31 mouse cellular contexts compared by ENCODE assay signal in genomic region chr17:86907092-86907491, GRCm38 (mm10). TPM values are rescaled to one million over a fixed set of nuclear protein-coding genes. Genes with fewer than 3 reads are reported as not detected.
A peak's percentile ranks its signal among the peaks of the same experiment; 100 is the strongest.
DNase-seq lines count a peak whose midpoint lies in the region.
"Had no signal": no experiment of that assay in that cellular context is flagged by ENCODE, and none has a peak within 500 bp of the region (broad histone marks: within the 10 kb centered on the region; RNA-seq: fewer than 3 reads in every experiment).

No protein-coding gene starts in this region.

- H3K27ac ChIP-seq in limb, embryonic 10.5 days: no peak overlapping the region
- H3K27ac ChIP-seq: embryonic facial prominence, embryonic 13.5 days; forebrain, embryonic 13.5 days; hindbrain, embryonic 12.5 days; hindbrain, embryonic 15.5 days had no signal

- no peaks in the 10 kb centered on the region for H3K9me3 ChIP-seq in limb, embryonic 10.5 days (replicated peaks)
- H3K9me3 ChIP-seq: embryonic facial prominence, embryonic 13.5 days; forebrain, embryonic 13.5 days; hindbrain, embryonic 12.5 days; hindbrain, embryonic 15.5 days had no signal

- intact Hi-C loops in left cerebral cortex, postnatal 4 days (cut with DNase I): loop anchor here (2.0 to 5.0 kb wide), 4 partner anchors 340 to 744 kb away; no protein-coding TSS in a partner anchor
- intact Hi-C loops in left cerebral cortex, postnatal 14 days (cut with DNase I): loop anchor here (5.0 to 10.0 kb wide), 5 partner anchors 340 to 745 kb away; no protein-coding TSS in a partner anchor

- peak; percentile 19 to 42 for DNase-seq in cerebellum, postnatal 14 days
- no peak for DNase-seq in cerebellum, postnatal 36 days
- DNase-seq in left cerebral cortex, postnatal 4 days: peak; percentile 24
- DNase-seq in left cerebral cortex, postnatal 14 days (ENCODE audit: low spot score in 2 of 2): no peak
- peak; percentile 15 for DNase-seq in limb, embryonic 10.5 days (ENCODE audit: low spot score)
- no peak for DNase-seq in urinary bladder, postnatal 10 days (ENCODE audit: low spot score)
- DNase-seq: adrenal gland, adult 2 months; adrenal gland, postnatal 36 days; cerebellum, adult 2 months; cerebellum, adult 9-11 months; gastrocnemius, postnatal 25 days; heart, adult 18-20 months had no signal

- peaks cover 31% of the 10 kb centered on the region for H3K4me1 ChIP-seq in limb, embryonic 10.5 days

- WGBS in limb, embryonic 10.5 days: 90% methylated on average over 3 of the region's 3 CpGs

- H3K36me3 ChIP-seq in limb, embryonic 10.5 days: no peaks in the 10 kb centered on the region
- H3K36me3 ChIP-seq: embryonic facial prominence, embryonic 13.5 days; hindbrain, embryonic 12.5 days; hindbrain, embryonic 15.5 days had no signal

- no peak overlapping the region for H3K4me3 ChIP-seq in limb, embryonic 10.5 days
- H3K4me3 ChIP-seq: embryonic facial prominence, embryonic 13.5 days; erythroblast, embryonic 14.5 days; forebrain, embryonic 13.5 days; hindbrain, embryonic 12.5 days; hindbrain, embryonic 15.5 days had no signal

- H3K27me3 ChIP-seq in limb, embryonic 10.5 days (ENCODE audit: low read depth, poor library complexity, severe bottlenecking): peaks cover 21% of the 10 kb centered on the region; the same call in 1 of the 2 replicates
- H3K27me3 ChIP-seq: forebrain, embryonic 13.5 days; hindbrain, embryonic 15.5 days had no signal

RNA-seq across cellular contexts. Expression of gene Tmem247, which starts 10.1 kb away (rescaled TPM):
- total RNA-seq in left cerebral cortex, postnatal 4 days (2021): not detected
- not detected for total RNA-seq in left cerebral cortex, postnatal 14 days (2021)
- not detected in 2 replicates for polyA plus RNA-seq in limb, embryonic 10.5 days (2016; fragmentation: Nextera tagmentation; extraction: Ambion mirVana)
- total RNA-seq: adrenal gland, adult 2 months; adrenal gland, postnatal 36 days; common myeloid progenitor, adult 5-6 weeks; forebrain, postnatal 0 days; gastrocnemius, adult 8-10 months; gastrocnemius, postnatal 25 days; heart, adult 18-20 months; heart, postnatal 25 days; hematopoietic stem cell, adult 5-6 weeks; MEL had no signal
- polyA plus RNA-seq: adrenal gland, adult 2 months; C2C12; CD4-positive, CD25-positive, alpha-beta regulatory T cell, adult 4 months; cerebellum, adult 2 months; embryonic facial prominence, embryonic 13.5 days; erythroblast, embryonic 14.5 days; forebrain, embryonic 13.5 days; forebrain, postnatal 0 days; frontal cortex, adult 2 months; heart, embryonic 11.5 days; heart, embryonic 14.5 days; heart, postnatal 0 days; hindbrain, embryonic 12.5 days; hindbrain, embryonic 15.5 days; intestine, embryonic 14.5 days; intestine, postnatal 0 days had no signal

RNA-seq across cellular contexts. Expression of gene Atp6v1e2, which starts 40.6 kb away (rescaled TPM):
- not detected for total RNA-seq in left cerebral cortex, postnatal 4 days (2021)
- not detected for total RNA-seq in left cerebral cortex, postnatal 14 days (2021)
- polyA plus RNA-seq in limb, embryonic 10.5 days (2016; fragmentation: Nextera tagmentation; extraction: Ambion mirVana): not detected in 2 replicates
- total RNA-seq: adrenal gland, adult 2 months; adrenal gland, postnatal 36 days; common myeloid progenitor, adult 5-6 weeks; forebrain, postnatal 0 days; gastrocnemius, adult 8-10 months; gastrocnemius, postnatal 25 days; heart, adult 18-20 months; heart, postnatal 25 days; hematopoietic stem cell, adult 5-6 weeks; MEL had no signal
- polyA plus RNA-seq: adrenal gland, adult 2 months; C2C12; CD4-positive, CD25-positive, alpha-beta regulatory T cell, adult 4 months; cerebellum, adult 2 months; embryonic facial prominence, embryonic 13.5 days; erythroblast, embryonic 14.5 days; forebrain, embryonic 13.5 days; heart, embryonic 11.5 days; heart, embryonic 14.5 days; heart, postnatal 0 days; hindbrain, embryonic 12.5 days; intestine, embryonic 14.5 days; intestine, postnatal 0 days had no signal

RNA-seq across cellular contexts. Expression of gene Rhoq, which starts 55.8 kb away (rescaled TPM):
- 10 to 100 TPM; 26.3 to 30.1 TPM for total RNA-seq in left cerebral cortex, postnatal 4 days (2021)
- total RNA-seq in left cerebral cortex, postnatal 14 days (2021): 10 to 100 TPM; 32.2 to 32.3 TPM
- 10.5 and 13.3 TPM in 2 replicates for polyA plus RNA-seq in limb, embryonic 10.5 days (2016; fragmentation: Nextera tagmentation; extraction: Ambion mirVana)

Comparison
In these comparisons a context has a peak if more than half of its experiments do, and no peak if none do; other contexts are left out.
1. DNase-seq: peak in cerebellum, postnatal 14 days (2 of 2), left cerebral cortex, postnatal 4 days (single experiment) and limb, embryonic 10.5 days (single experiment); none in cerebellum, postnatal 36 days (0 of 2), left cerebral cortex, postnatal 14 days (0 of 2) and urinary bladder, postnatal 10 days (single experiment).